Mouse (Mus musculus): Measurements from ENCODE around the gene Serac1.

DNA sequence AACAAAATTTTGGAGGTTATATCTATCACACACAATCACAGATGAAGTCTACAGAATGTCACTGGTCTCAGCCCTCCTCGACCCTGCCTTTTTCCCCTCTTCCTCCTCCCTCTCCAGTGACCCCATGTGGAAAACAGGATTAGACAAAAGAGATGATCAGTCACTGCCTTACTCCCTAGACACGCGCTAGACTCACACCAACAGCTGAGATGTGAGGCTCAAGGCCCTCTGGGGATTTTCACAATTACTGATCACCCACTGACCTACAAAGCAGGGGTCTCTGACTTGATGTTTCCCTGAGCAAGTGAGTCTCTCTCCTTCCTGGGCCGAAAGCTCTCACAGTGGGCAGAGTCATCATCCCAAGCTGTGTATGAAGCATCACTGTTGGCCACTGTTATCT is 26.7 kb downstream of the Serac1 start:
- TF ChIP-seq POLR2A (IDR thresholded peaks at IDR 0.05; ENCODE audit: extremely low read depth, insufficient read depth, low read length) (no peak), CTCF (IDR thresholded peaks at IDR 0.05; ENCODE audit: extremely low read depth, insufficient read depth, low read length) (no peak)
